Mouse (Mus musculus): ENCODE measurements around the gene Aqp1. TPM values are rescaled to one million over a fixed set of nuclear protein-coding genes. Genes with fewer than 3 reads are reported as not detected.

Gene Aqp1
- total RNA-seq, 4 experiments from 2014 or later: 145 to 259 (median 191) TPM

DNA sequence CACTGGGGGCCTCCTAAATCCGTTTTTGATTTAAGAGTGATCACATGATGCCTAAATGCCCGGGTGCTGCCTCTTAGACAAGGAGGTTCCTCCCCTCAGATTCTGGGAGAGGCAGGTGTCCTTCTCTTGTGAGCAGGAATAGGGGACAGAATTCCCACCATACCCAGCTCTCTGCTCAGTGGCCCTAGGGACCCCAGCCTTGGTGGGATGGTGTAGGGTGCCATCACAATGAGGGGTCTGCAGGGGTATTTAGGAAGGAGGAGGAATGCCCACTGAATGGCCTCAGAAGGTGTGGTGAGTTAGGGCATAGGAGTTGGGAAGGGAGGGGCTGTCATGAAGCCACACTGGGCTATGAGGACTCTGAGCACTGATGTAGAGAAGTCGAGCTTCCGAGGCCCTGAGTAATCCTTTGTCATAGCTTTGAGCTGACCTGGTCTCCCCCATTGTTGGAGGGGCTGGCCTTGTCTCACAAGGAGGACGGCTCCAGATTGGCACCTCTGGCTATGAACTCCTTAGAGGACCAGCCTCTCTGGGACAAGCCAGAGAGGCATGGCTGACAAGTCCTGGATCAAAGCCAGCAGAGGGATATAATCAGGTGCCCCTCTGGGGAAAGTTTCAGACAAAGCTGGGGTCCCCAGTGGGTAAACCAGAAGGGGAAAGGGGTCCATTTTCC lies 4.0 kb upstream of the Aqp1 start:
- no peak for DNase-seq (ENCODE audit: low spot score in 2 of 2)

DNA sequence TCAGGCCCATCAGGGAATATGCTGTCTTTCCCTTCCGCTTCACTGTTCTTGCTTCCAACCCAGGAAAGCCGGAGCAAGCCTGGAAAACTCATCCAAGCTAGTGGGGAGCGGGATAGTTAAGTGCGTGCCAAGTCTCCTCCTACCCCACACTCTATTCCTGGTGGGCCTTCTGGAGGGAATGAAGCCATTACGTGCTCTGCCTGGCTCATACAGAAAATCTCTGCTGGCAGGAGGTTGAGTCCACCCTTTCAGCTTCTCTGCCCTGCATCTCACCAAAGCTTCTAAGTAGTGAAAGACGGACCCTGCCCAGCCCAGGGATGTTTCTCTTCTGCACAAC lies 3.5 kb upstream of the Aqp1 start:
- no peak for DNase-seq (ENCODE audit: low spot score in 2 of 2)

DNA sequence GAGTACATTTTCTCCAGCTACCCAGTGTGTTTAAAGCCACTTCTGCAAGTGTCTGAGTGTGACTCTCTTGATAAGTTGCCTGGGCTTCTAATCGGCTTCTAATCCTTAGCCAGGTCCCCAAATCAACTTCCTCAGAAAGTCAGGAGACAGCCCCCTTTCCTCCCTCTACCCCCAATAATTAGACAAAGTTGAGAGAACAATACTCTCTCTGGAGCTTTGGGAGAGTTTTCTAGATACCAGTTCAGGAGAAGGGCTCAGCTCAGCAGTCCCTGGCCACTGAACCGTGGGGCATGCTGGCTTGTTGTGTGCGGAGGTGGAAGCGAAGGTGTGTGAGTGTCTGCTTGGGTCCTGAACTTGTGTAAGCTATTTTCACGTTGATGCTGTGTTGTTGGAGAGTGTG lies 1.0 kb downstream of the Aqp1 start:
- DNase-seq (ENCODE audit: low spot score in 2 of 2): no peak

DNA sequence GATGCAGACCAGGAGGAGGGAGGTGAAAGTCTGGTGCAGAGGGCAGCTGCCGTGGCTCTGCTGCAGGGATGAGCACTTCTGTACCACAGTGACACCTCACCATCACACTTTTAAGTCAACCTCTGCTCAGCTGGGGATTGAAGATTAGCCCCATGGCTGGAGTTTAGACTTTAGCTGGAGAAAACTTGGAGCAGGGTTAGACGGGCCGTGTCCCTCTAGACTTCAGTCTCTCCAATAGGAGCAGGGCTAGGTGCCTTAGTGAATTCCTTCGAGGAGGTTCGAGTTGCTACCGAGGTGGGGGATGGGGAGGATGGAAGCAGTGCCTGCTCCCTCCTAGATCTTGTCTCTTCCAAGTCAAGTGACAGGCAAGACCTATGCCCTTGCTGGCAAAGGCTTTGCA lies 1.8 kb downstream of the Aqp1 start:
- DNase-seq (ENCODE audit: low spot score in 2 of 2): no peak

DNA sequence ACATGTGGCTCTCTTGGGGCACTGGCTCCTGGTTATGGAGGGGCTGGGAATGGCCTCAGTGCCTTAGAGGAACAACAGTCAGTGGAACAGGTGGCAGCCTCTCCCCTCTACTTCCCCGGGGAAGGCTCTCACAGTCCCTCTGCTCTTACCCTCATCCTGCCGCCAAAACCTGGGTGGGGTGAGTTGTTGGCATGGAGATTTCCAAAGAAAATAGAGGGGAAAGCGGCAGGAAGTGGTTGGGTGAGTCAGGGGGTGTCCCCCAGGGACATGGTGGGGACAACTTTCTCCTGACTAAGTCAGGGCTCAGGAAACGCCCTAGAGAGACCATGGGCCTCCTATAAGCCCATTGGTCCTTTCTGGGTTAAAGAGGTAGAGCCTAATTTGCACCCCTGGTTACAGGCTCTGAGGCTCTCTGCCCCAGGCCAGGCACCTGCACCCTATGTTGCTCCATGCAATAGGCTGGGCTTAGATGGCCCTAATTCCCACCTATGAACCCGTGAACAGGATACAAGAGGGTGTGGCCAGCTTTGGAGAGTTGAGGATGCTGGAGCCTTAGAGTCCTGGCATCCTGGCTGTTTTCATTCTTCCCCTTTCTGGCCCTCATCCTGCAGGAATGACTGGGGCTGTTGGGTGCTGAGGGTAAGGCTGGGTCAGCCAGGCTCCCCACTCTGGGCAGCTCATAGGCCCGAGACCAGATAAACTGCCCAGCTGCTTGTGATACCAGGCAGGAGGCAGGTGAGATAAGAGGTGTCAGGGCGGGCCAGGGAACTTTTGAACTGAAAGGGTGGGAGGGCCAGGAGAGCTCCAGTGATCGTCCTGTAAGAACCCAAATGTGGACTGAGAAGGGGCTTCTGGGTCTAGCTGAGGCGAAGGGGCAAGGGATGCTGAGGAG lies 2.9 kb downstream of the Aqp1 start:
- DNase-seq (ENCODE audit: low spot score in 2 of 2): no peak

DNA sequence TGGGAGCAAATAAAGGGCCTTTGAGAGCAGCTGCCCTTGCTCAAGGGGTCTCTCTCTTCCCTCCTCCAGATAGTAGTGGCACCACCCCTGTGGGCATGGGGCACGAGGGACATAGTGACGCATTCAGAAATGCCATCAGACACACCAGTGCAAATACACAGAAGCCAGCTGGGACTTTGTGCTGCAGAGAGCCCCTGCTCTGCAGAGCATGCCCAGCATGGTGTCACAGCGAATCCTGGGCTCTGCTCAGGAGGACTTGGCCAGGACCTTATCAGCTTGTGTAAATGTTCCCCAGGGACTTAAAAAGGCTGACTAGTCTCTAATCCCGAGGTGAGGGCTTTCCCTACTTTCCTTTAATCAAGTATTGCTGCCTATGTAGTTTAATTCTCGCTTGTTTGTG lies 5.5 kb downstream of the Aqp1 start:
- DNase-seq (ENCODE audit: low spot score in 2 of 2): no peak

DNA sequence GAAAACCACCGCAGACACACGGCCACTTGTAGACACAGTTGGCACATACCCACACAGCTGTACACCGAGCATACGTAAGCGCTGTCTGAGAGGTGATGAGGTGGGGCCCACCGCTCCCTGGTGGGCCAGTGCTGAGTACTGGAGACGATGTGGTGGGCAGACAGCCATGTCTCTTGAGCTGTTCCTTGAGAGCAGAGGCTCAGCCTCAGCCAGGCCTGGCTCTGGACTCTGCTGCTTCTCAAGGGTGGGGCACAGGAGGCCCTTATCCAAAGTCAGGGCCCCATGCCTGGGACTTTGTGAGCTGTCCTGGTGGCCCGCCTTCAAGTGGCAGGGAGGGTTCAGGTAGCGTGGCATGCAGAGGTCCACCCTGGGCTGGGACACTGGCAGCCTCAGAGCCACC lies 6.1 kb downstream of the Aqp1 start:
- peak in 1 of 2 experiments; percentile 47 for DNase-seq (ENCODE audit: low spot score in 2 of 2)

DNA sequence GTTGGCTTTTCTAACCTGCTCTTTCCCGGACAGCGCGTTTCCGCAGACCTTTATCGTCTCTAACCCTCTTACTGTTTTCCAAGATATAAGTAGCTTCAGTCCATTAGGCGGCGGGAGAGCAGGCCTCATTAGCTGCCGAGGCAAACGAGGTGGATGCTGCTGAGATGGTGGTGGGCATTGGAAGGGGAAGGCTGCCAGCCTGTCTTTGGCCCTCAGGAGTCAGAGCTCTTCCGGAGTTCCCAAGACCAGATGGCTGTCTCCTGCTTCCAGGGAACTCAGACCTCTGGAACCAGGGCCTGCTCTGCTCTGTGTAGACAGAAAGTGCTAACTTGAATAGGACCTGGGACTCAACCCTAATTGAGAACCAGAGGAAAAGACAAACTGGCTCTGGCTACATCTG lies 7.2 kb downstream of the Aqp1 start:
- DNase-seq (ENCODE audit: low spot score in 2 of 2): no peak

DNA sequence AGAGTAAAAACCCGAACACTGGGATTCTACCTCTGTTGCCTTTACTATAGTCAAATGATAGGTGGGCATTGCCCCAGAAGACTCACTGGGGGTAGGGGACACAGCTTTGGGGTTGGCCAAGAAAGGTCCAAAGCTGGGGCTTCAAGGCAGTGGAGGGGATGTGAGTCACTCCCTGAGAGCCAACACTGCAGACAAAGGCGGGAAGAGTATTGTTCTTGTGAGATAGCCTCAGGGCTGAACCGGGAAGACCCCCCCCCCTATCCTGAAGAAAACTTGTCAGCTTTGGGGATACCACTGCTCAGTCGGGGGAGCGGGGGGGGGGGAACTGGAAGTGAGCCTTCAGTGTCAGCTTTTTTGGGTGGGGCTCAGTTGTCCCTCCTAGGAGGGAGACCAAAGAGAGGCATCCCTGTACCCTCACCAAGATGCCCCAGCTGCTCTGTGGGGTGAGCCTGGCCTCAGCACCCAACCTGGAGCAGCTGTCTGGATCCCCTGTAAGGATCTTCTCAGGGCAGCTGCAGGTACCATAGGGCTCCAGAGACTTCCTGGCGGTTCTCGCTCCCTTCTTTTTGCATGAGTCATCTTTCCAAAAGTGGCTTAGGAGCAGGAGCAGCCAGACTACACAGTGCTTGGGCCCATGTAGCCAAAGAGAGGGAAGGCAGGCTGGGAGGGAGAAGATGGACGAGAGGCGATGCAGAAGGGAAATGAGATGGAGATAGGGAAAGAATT lies 8.2 kb downstream of the Aqp1 start:
- DNase-seq (ENCODE audit: low spot score in 2 of 2): no peak

DNA sequence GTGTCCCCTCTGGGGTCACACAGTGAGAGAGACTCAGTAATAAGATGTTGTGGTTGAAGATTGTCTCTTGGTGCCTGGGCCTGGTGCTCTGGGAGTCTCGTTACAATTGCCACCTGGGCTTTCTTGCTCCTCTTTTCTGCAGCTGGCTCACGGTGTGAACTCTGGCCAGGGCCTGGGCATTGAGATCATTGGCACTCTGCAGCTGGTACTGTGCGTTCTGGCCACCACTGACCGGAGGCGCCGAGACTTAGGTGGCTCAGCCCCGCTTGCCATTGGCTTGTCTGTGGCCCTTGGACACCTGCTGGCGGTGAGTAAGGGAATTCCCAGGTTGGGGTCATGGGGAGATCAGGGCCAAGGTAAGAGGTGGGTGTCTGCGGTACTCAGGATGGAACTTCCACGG lies 9.0 kb downstream of the Aqp1 start:
- no peak for DNase-seq (ENCODE audit: low spot score in 2 of 2)

DNA sequence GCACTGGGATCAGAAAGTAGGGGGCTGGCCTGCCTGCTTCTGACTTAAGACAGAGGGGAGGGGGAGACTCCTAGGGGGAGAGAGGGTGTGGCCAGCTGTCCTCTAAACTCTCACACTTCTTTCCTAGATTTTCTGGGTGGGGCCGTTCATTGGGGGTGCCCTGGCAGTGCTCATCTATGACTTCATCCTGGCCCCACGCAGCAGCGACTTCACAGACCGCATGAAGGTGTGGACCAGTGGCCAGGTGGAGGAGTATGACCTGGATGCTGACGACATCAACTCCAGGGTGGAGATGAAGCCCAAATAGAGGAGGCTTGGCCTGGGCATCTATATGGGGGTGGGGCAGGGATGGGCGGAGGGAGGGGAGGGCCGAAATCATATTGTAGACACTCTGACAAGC lies 10.3 kb downstream of the Aqp1 start:
- no peak for DNase-seq (ENCODE audit: low spot score in 2 of 2)

DNA sequence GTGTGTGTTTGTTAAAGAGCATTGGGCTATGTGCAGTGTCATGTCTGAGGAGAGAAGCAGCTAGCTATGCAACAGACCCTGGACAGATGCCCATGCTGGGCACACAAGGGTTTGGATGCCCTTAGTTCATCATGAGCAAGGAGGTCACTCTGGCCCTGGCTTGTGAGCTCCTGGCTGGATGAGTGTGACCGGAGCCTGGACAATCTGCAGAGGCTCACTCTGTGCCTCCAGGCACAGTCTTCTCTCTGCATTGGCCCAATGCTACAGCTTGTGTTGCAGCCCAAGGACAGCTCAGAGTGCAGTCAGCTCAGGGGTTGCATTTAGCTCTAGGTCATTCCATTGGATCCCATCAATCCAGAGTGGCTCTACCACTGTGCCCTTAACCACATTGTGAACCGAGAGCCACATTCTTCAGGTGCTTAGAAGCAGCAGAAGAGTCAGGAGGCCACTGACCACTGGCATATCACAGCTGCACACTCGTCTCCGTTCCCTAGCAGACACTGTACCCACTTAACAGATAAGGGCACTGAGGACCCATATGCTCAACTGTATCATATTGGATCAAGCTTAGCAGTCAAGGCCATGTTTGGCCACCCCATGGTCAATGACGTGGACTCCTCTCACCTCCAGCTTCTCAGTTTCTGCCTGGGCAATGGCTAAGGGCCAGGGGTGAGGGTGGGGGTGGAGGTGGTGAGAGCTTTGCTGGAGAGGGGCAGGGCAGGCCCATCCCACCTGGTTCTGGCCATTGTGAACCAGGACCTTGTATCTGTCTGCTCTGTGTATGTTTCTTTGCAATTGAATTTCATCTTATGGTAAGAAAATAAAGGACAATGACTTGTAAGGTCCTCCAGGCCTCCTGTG lies 11.7 kb downstream of the Aqp1 start:
- no peak for DNase-seq (ENCODE audit: low spot score in 2 of 2)

DNA sequence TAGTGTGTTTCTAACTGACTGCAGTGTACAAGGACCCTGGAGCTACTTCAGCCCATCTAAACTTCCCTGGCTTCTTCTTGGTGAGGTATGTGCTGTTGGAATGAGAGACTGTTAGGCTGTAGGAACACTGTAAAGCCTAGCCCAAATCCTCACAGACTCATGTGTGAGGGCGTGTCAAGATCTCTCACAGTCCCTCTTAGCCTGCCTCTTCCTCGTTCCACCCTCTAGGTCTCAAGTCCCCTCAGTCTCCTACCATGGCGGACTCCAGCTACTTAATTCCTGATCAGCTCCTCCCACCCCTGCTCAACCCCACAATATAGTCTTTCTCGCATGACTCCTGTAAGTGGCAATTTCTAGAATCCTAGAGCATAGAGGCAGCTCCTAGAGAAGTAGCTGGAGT lies 13.0 kb downstream of the Aqp1 start:
- DNase-seq (ENCODE audit: low spot score in 2 of 2): no peak

DNA sequence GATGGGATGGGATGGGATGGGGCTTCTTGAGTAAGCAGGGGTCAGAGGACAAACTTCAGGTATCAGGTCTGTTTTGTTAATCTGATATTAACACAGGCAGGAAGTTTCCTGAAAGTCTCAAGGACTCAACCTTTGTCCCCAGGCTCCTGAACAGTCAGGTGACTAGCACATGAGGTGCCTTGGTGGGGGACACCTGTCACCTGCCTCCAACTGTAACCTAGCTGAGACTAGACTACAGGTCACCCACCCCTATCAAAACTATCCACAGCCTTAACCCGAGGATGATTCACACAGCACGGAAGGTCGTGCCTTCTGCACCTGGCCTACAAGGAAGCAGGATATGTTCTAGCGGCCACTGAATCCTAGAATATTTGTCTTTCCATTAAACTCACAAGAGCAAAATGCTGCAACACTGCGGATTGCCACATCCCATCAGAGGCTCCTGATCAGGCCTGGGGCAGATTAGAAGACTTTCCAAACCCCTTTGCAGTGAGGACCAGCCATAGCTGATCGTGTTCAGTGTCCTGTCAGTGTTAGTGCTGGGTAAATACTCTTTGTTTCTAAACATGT lies 14.2 kb downstream of the Aqp1 start:
- no peak for DNase-seq (ENCODE audit: low spot score in 2 of 2)

DNA sequence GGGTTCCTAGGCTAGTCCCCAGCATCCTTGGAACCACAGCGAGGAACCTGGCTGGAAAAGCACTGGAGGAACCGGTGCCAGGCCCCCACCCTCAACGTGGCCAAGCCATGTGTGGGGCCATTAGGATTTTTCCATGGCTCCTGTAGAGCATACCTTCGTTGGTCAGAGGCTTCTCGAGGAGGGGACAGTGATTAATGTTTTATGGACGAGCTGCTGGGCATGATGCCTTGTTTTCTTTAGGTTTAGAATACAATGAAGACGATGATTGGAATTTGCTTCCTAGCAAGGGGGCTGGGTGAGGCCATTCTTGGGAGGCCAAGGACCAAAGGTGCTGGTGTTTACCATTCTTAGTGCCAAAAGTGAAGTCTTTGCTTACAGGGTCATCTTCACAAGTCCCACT lies 15.5 kb downstream of the Aqp1 start:
- no peak for DNase-seq (ENCODE audit: low spot score in 2 of 2)

DNA sequence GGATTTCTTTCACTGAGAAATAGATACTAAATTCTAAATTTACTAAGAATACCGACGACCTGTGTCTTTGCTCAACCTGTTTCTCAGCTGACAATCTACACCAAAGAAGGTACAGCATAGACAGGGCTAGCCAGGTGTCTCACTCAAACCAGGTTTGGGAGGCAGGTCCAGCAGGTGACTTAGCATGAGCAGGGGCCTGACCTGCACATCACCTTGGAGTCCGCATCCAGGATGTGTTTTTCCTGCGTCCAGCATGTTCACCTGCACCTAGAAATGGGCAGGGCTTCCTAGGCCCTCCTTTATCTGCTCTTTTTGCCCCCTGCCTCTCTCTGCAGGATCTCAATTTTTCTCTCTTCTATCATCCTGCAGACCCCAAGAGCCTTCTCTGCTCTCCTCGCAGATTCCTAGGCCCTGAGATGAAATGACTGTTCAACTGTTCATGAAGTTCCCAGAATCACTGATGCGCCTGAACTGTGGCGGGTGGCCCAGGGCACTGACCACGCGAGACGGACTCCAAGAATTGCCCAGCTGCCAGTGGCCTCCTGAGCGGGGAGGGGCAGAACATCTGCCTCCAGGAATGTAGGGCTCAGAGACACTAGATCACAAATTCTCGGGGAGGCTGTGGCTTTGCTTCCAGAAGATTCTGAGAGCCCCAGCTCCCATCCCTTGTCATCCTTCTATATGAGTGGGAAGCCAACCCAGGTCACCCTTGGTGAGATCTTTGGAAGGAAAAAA lies 17.6 kb downstream of the Aqp1 start:
- DNase-seq (ENCODE audit: low spot score in 2 of 2): no peak

DNA sequence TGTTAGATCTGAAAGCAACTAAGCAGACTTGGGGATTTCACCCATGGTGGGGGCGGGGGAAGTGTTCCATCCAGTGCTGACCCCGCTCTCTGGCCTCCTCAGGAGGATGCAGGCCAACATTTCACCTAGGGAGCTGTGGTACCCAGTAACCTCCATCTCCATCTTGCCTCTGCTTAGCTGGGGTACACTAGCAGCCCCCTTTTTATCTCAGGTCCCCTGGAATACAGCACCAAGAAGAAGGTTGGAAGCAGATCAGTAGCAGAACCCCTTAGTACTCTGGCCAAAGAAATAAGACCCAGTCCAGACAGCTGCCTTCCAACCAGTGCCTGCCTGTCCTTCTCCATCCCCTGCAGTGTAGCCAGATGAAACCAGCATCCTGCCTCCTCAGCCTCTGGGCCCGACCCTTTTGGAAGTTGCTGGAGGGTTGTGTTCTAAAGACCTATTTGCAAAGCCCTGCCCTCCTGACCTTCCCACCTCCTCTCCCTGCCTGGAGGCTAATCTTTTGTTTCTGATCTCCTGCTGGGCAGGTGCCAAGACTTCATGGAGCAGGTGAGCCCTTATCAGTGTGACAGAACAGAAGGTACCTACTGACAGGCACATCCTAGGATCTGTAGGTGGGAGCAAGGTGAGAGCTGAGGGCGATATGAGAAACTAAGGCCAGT lies 18.4 kb downstream of the Aqp1 start:
- no peak for DNase-seq (ENCODE audit: low spot score in 2 of 2)

DNA sequence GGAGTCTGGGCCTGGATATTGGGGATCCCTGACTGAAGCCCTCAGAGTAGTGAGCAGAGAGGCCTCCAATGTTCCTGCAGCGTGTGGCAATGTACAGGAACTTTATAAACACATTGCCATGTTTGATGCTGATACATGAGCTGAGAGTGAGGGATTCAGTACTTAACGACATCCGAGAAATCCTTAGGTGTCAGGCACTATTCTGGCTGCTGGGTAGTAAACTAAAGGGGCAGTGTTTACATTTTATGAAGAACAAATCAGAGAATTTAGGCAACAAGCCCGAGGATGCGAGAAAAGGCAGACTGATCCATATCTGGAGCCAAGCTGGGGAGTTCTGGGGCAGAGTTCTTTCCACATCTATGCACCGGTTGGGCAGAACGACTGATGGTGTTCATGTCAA lies 19.3 kb downstream of the Aqp1 start:
- no peak for DNase-seq (ENCODE audit: low spot score in 2 of 2)

DNA sequence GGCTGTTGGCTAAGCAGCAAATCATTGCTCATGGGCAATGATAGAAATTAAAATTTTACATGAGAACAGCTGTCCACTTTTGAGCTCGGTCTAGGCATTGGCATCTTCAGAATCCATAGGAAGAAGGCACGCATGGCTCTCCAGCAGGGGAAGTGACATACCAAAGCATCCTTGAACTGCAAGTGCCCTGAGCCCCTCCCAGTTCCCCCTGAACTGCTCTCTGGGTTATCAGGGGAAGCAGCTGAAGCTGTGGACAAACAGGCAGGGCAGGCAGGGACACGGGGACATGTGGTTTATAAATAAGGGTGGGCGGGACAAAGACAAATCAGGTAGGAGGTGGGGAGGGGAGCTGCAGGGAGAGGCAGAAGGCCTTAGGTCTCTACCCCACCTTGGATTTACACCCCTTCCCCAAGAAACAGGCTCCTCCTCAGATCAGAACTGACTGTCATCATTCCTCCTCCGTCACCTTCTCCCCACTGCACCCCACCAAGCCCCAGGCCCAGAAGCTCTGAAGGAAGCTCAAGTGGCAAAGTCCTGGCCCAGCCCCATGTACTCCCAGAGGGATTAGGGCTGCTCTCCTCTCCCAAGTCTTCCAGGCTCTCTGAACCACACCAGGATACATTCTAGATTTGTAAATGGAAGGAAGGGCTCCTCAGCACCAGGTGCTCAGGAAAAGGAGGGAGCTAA lies 19.9 kb downstream of the Aqp1 start:
- DNase-seq (ENCODE audit: low spot score in 2 of 2): no peak
